Mouse (Mus musculus): ENCODE measurements around the gene Rab3il1. TPM values are rescaled to one million over a fixed set of nuclear protein-coding genes. Genes with fewer than 3 reads are reported as not detected.
A peak's percentile ranks its signal among the peaks of the same experiment; 100 is the strongest.
"Not testable (repeated sequence)": the region's sequence is repeated elsewhere in the genome, so short reads cannot be mapped to it uniquely, and the experiment has no call there.

Rab3il1 gene
- polyA plus RNA-seq, 1 experiment from 2014 or later = 14.7 TPM

DNA sequence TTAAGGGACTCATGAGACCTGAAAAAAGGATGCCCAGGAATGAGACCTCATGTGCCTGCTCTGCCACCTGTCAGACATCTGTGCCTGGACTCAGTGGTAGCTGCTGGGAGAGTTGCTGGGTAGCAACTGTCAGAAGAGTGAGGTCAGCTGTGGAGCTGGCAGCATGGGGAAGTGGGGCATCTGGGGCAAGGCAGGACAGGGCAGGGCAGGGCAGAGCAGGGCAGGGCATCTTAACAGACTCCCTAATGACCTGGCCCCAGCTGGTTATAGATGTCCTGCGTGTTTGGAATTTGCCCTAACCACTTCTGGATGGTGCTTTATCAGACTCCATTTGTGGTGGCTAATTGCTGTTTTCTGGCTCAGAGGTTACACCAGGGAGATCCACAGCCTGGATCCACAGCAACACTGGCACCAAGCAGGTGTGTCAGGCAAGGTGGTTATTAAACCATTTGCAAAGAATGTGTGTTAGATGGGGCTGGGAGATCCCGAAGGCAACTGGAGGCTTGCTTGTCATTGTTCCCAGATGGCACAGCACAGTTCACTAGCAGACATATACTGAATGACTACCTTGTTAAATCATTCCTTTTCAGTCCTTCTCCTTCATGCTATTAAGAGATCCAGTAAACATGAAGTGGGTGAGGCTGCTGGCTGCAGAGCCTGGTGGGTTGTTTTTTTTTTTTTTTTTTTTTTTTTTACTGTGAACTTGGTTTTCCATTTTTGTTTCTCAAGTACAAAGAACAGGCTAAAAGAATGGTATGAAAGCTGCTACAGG is 35.2 kb upstream of the Rab3il1 start:
- Histone ChIP-seq H3K4me3 (ENCODE audit: low read depth, low read length) (no peak overlapping the region), H3K27me3 (ENCODE audit: control insufficient read depth, insufficient read depth, low read length) (no peaks in the 10 kb centered on the region), H3K4me1 (replicated peaks; ENCODE audit: control insufficient read depth, insufficient read depth) (no peaks in the 10 kb centered on the region), H3K4me2 (replicated peaks; ENCODE audit: low read depth) (no peak overlapping the region), H3K36me3 (ENCODE audit: control insufficient read depth, insufficient read depth, low read length) (no peaks in the 10 kb centered on the region), H3K27ac (replicated peaks) (no peak overlapping the region), H3K9ac (ENCODE audit: low read length) (no peak overlapping the region), H3K9me3 (ENCODE audit: control insufficient read depth, low read length) (no peaks in the 10 kb centered on the region)
- TF ChIP-seq EP300 (optimal IDR thresholded peaks at IDR 0.05) (no peak), CTCF (IDR thresholded peaks at IDR 0.05; ENCODE audit: low read depth) (no peak)
- ATAC-seq (ENCODE audit: low FRiP score, low TSS enrichment) (peak; percentile 83), DNase-seq (ENCODE audit: low spot score) (peak; percentile 28)
- WGBS = 38% methylated on average over 2 of the region's 2 CpGs

DNA sequence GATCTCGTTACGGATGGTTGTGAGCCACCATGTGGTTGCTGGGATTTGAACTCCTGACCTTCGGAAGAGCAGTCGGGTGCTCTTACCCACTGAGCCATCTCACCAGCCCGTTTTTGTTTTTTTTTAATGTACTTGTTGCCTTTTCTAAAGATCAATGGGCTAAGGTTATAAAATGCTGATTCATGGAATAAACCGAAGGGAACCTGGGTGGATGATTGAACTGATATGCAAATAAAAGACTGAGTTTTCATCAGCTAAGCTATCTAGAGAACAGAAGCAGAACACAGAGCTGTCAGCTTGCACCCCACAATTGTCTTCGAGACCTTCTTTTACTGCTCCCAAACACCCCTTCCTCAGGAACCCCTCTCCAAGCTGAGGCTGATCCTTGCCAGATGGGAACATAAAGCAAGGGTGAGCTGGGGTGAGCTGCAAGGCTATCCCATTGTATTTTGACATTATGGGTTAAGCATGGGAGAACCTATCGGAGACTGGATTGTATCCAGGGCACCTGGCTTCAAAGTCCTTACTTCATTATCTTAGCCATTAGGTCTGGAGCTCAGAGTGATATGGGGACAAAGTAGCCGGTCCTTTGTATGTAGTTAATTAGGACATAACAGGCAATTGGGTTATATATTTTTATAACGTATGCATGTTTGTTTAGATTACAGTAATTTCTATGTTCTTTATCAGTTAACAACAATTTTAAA is 33.2 kb upstream of the Rab3il1 start:
- Histone ChIP-seq H3K27ac (replicated peaks) (no peak overlapping the region), H3K36me3 (ENCODE audit: control insufficient read depth, insufficient read depth, low read length) (no peaks in the 10 kb centered on the region), H3K4me2 (replicated peaks; ENCODE audit: low read depth) (no peak overlapping the region), H3K9ac (ENCODE audit: low read length) (no peak overlapping the region), H3K4me1 (replicated peaks; ENCODE audit: control insufficient read depth, insufficient read depth) (no peaks in the 10 kb centered on the region), H3K9me3 (ENCODE audit: control insufficient read depth, low read length) (no peaks in the 10 kb centered on the region), H3K27me3 (ENCODE audit: control insufficient read depth, insufficient read depth, low read length) (no peaks in the 10 kb centered on the region), H3K4me3 (ENCODE audit: low read depth, low read length) (no peak overlapping the region)
- TF ChIP-seq CTCF (IDR thresholded peaks at IDR 0.05; ENCODE audit: low read depth) (no peak), EP300 (optimal IDR thresholded peaks at IDR 0.05) (no peak)
- 83% methylated on average over 8 of the region's 10 CpGs for WGBS
- DNase-seq (ENCODE audit: low spot score) (no peak), ATAC-seq (ENCODE audit: low FRiP score, low TSS enrichment) (no peak)

DNA sequence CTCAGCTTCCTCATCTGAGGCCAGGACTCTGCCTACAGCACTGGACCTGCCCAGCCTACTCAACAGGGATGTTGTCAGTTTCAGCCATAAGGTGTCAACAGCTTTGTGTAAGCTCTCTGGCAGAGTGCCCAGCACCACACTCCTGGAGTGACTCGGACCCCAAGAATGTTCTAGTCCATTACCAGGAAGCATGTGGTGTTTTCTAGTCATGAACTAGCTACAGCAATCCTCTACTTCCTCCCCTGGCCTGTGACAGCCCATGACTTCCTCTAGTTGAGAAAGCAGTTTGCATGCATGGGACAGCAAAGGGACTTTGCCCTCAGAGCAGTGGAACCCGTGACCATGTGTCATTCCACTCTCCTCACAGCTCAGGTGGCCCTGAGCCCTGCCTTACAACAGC is 26.6 kb upstream of the Rab3il1 start:
- ATAC-seq (ENCODE audit: low FRiP score, low TSS enrichment) (peak; percentile 93), DNase-seq (ENCODE audit: low spot score) (peak; percentile 58)
- not testable (repeated sequence) for H3K36me3 ChIP-seq (ENCODE audit: control insufficient read depth, insufficient read depth, low read length); H3K27me3 ChIP-seq (ENCODE audit: control insufficient read depth, insufficient read depth, low read length); H3K9me3 ChIP-seq (ENCODE audit: control insufficient read depth, low read length); H3K9ac ChIP-seq (ENCODE audit: low read length); H3K4me2 ChIP-seq (replicated peaks; ENCODE audit: low read depth); H3K4me3 ChIP-seq (ENCODE audit: low read depth, low read length); H3K4me1 ChIP-seq (replicated peaks; ENCODE audit: control insufficient read depth, insufficient read depth)
- H3K27ac ChIP-seq (replicated peaks) = peak overlapping the region; percentile 69
- 23% methylated on average over 2 of the region's 2 CpGs for WGBS

DNA sequence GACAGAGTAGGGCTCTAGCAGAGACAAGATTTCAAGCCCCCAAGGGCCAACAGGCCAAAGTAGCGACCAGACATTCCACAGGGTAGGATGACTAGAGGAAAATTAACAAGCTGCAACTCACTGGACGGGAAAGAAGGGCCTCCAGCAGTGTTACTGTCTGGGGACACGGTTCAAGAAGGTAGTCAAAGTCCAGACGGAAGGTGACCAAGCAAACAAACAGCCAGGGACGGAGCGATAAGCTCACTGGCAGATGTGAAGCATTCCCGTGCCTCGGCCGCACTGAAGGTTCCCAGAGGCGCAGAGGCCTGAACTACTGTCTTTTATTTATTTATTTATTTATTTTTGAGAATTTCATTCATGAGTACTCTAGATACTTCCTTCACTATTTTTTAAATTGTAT is 24.4 kb upstream of the Rab3il1 start:
- Histone ChIP-seq H3K9ac (ENCODE audit: low read length) (no peak overlapping the region), H3K4me2 (replicated peaks; ENCODE audit: low read depth) (no peak overlapping the region; the same call in 1 of the 2 replicates), H3K27me3 (ENCODE audit: control insufficient read depth, insufficient read depth, low read length) (no peaks in the 10 kb centered on the region), H3K36me3 (ENCODE audit: control insufficient read depth, insufficient read depth, low read length) (no peaks in the 10 kb centered on the region), H3K4me1 (replicated peaks; ENCODE audit: control insufficient read depth, insufficient read depth) (peaks cover 8% of the 10 kb centered on the region; the same call in 1 of the 2 replicates), H3K4me3 (ENCODE audit: low read depth, low read length) (no peak overlapping the region), H3K9me3 (ENCODE audit: control insufficient read depth, low read length) (no peaks in the 10 kb centered on the region), H3K27ac (replicated peaks) (peak overlapping the region; percentile 13; the same call in 1 of the 2 replicates)
- TF ChIP-seq CTCF (IDR thresholded peaks at IDR 0.05; ENCODE audit: low read depth) (no peak), EP300 (optimal IDR thresholded peaks at IDR 0.05) (no peak)
- DNase-seq (ENCODE audit: low spot score) (peak; percentile 61), ATAC-seq (ENCODE audit: low FRiP score, low TSS enrichment) (peak; percentile 37; the same call in 1 of the 2 replicates)
- 75% methylated on average over 10 of the region's 10 CpGs for WGBS

DNA sequence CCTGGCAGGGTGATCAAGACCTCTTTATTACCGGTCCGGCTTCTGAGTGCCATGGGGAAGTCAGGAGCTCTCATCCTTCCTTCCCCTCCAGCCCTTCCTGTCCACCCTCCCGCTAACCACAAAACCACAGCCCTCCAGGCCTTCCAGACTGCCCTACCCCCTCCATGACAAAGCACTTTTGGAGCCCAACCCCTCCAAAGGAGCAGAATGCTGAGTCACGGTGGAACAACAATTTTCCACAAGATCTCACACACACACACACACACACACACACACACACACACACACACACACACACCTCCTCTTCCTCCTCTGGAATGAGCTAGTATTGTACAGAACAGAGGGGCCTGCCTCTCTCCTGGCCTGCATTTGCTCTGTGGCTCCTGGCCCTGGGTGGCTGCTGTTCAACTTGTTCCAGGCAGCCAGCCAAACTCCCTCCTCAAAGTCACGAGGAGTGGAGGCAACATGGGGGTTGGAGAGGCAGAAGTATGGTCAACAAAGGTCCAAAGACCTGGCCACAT is 23.0 kb upstream of the Rab3il1 start:
- Histone ChIP-seq H3K4me1 (replicated peaks; ENCODE audit: control insufficient read depth, insufficient read depth) (peaks cover 8% of the 10 kb centered on the region; the same call in 1 of the 2 replicates), H3K4me2 (replicated peaks; ENCODE audit: low read depth) (no peak overlapping the region), H3K4me3 (ENCODE audit: low read depth, low read length) (no peak overlapping the region), H3K36me3 (ENCODE audit: control insufficient read depth, insufficient read depth, low read length) (no peaks in the 10 kb centered on the region), H3K9me3 (ENCODE audit: control insufficient read depth, low read length) (no peaks in the 10 kb centered on the region), H3K27me3 (ENCODE audit: control insufficient read depth, insufficient read depth, low read length) (no peaks in the 10 kb centered on the region), H3K9ac (ENCODE audit: low read length) (no peak overlapping the region), H3K27ac (replicated peaks) (peak overlapping the region; percentile 71)
- ATAC-seq (ENCODE audit: low FRiP score, low TSS enrichment) (peak; percentile 19; the same call in 1 of the 2 replicates), DNase-seq (ENCODE audit: low spot score) (peak; percentile 82)
- 37% methylated on average over 5 of the region's 5 CpGs for whole genome bisulfite sequencing
- TF ChIP-seq CTCF (IDR thresholded peaks at IDR 0.05; ENCODE audit: low read depth) = no peak
- no peak for TF ChIP-seq EP300 (optimal IDR thresholded peaks at IDR 0.05)

DNA sequence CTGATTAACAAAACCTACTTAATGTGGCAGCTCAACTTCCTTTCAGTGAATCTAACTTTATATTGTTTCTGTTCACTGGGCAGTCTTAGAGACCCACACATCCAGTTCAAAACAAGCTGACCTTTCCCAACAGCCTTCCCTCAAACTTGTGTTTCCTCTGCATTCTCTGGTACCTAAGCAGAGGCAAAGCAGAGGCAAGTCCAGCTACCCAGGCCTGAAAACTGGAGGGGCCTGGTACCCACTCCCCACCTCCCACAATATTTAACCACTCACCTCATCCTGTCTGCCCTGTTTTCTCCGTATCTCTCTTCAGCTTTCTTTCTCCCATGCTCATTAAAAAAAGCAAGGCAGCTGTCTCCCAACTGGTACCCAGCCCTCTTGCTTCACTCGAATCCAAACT is 22.3 kb upstream of the Rab3il1 start:
- DNase-seq (ENCODE audit: low spot score) = no peak
- no peak overlapping the region for H3K4me3 ChIP-seq (ENCODE audit: low read depth, low read length)
- H3K36me3 ChIP-seq (ENCODE audit: control insufficient read depth, insufficient read depth, low read length) = no peaks in the 10 kb centered on the region
- 81% methylated on average over 2 of the region's 2 CpGs for WGBS
- H3K9me3 ChIP-seq (ENCODE audit: control insufficient read depth, low read length) = no peaks in the 10 kb centered on the region
- no peaks in the 10 kb centered on the region for H3K27me3 ChIP-seq (ENCODE audit: control insufficient read depth, insufficient read depth, low read length)
- H3K27ac ChIP-seq (replicated peaks) = peak overlapping the region; percentile 71
- no peak overlapping the region for H3K4me2 ChIP-seq (replicated peaks; ENCODE audit: low read depth)
- H3K9ac ChIP-seq (ENCODE audit: low read length) = no peak overlapping the region
- ATAC-seq (ENCODE audit: low FRiP score, low TSS enrichment) = no peak
- peaks cover 8% of the 10 kb centered on the region; the same call in 1 of the 2 replicates for H3K4me1 ChIP-seq (replicated peaks; ENCODE audit: control insufficient read depth, insufficient read depth)
- TF ChIP-seq EP300 (optimal IDR thresholded peaks at IDR 0.05) (no peak), CTCF (IDR thresholded peaks at IDR 0.05; ENCODE audit: low read depth) (no peak)

Data from stomach, postnatal 0 days (tissue).